Mouse (Mus musculus) gastrocnemius, postnatal 36 days (tissue): ENCODE results near the gene Tesmin. TPM values are rescaled to one million over a fixed set of nuclear protein-coding genes. Genes with fewer than 3 reads are reported as not detected.
A peak's percentile ranks its signal among the peaks of the same experiment; 100 is the strongest.

ENCODE experiments used
- DNase-seq, 2 experiments: peaks; one replicate each; pipeline ENCODE4 v3.0.0; 2022
- intact Hi-C: fragments of 180-260 bp; cut with DNase I; formaldehyde crosslinking; loops from one replicate; pipeline ENCODE4 v1.15.1; 2025
- total RNA-seq, 2 experiments: library from RNA; stranded (reverse); gene quantifications; 2 replicates each; pipeline ENCODE4 v1.2.3; 2021

The Tesmin gene
- total RNA-seq, 2 experiments from 2014 or later, result 0.39 to 1.3 TPM

GRCm38 (mm10) chr19:3435824-3436223, 47.2 kb downstream of the Tesmin start:
- DNase-seq, result no peak
- intact Hi-C loops, result loop anchor here (5.0 kb wide), 2 partner anchors 49 to 119 kb away; partner anchors contain the start of gene Tesmin

- no peak for DNase-seq
- intact Hi-C loops, result loop anchor here (5.0 kb wide), 2 partner anchors 50 to 120 kb away; partner anchors contain the start of gene Tesmin
These were observed 48.2 kb downstream of the Tesmin start for GRCm38 (mm10) chr19:3436840-3437239.

- intact Hi-C loops, result loop anchor here (5.0 kb wide), 2 partner anchors 51 to 121 kb away; partner anchors contain the start of gene Tesmin
- DNase-seq, result no peak
These were observed 49.3 kb downstream of the Tesmin start for GRCm38 (mm10) chr19:3437980-3438379.

GRCm38 (mm10) chr19:3440667-3441066, 52.0 kb downstream of the Tesmin start:
- intact Hi-C loops, result no loop called here
- no peak for DNase-seq

DNA sequence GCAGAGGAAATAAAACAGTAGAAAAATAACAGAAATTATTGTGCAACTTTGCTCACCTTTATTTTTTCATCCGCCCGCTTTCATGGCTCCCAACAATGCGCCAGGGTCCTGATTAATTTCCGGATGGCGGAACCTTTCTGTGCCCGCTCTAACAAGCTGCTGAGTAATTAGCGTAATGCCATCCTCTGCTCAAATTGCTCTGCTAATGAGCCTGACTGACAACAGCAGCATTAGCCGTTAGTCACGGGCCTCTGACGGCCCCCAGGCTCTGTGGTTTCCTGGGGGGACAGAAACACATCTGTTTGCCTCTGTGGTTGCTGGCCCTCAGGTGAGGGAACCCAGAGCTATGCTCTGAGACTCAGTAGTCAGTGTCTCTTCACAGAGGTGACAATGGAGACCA, 52.4 kb downstream of the Tesmin start:
- no peak for DNase-seq
- intact Hi-C loops, result no loop called here

GRCm38 (mm10) chr19:3447348-3447747, 58.7 kb downstream of the Tesmin start:
- DNase-seq, result no peak
- intact Hi-C loops, result no loop called here

- no peak for DNase-seq
- intact Hi-C loops, result no loop called here
These were observed 60.6 kb downstream of the Tesmin start for GRCm38 (mm10) chr19:3449248-3449647.

DNA sequence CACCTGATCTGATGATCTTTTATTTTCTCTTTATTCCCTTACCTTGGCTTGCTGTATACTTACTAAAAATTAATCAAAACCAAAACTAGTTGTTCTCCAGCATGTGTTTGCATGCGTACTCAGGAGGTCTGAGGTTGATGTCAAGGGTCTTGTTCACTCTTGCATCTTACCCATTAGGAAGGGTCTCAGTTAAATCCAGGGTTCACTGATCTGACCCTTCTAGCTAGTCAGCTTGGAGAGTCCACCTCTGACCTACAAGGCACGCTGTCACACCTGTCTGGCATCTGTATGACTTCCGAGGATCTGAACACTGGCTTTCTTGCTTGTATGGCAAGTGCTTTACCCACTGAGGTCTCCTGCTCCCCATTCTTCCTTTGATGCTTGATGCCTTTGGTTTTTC, 62.1 kb downstream of the Tesmin start:
- DNase-seq, result no peak
- intact Hi-C loops, result loop anchor here (2.0 to 5.0 kb wide), 2 partner anchors 62 to 158 kb away; partner anchors contain the start of gene Tesmin

DNA sequence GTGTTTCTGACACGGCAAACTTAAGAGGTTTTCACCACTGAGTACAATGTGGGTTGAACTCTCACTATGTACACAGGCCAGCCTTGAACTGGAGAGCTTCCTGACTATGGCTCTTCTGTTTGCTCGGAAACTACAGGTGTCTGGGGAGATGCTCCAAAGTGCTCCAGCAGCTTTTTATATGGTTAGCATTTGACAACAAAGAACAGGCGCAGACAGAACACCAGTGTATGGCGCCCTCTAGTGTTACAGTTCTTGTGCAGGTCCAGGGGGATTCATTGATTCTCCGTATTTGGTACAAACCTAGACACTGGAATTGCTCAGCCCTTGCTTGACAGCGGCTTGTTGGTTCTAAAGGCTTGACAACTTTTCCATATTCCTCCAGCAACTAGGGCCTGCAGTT, 62.5 kb downstream of the Tesmin start:
- intact Hi-C loops, result loop anchor here (2.0 to 5.0 kb wide), 2 partner anchors 62 to 159 kb away; partner anchors contain the start of gene Tesmin
- peak in 1 of 2 experiments; percentile 43 for DNase-seq

DNA sequence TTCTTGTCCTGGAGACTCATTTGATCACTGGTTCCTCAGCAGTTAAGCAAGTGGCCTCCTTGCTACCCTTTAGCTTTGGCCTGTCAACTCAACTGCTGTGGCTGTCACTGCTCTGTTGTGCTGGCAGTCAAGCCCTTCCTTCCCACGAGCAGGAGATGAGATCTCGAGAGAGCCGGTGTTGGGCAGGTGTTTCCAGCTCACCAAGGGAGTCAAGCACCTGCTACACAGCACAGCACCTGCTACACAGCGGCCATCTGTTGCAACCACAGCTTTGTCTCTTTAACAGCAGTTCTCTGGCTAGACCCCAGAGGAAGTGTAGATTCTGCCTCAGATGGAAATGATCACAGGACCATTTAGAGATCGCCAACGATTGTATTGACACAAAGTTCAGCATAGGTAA, 63.0 kb downstream of the Tesmin start:
- no peak for DNase-seq
- intact Hi-C loops, result loop anchor here (2.0 to 5.0 kb wide), 2 partner anchors 63 to 159 kb away; partner anchors contain the start of gene Tesmin

Other genes starting within 250 kb of the Tesmin start
- 10 to 100 TPM; 57.2 to 61.2 TPM for gene Mrpl21, start 106.0 kb upstream of the Tesmin start, total RNA-seq
- gene Ighmbp2, start 105.8 kb upstream of the Tesmin start, total RNA-seq, result 1 to 10 TPM; 3.3 to 4.6 TPM
- gene Cpt1a, start 66.5 kb upstream of the Tesmin start, total RNA-seq, result 10 to 100 TPM; 11.7 to 19.0 TPM
- gene Gal, start 25.7 kb downstream of the Tesmin start, total RNA-seq, result under 1 TPM; 0.35 to 0.41 TPM
- gene Ppp6r3, start 186.9 kb downstream of the Tesmin start, total RNA-seq, result 10 to 100 TPM; 50.0 to 55.7 TPM